Mouse (Mus musculus) MEL (cell line): ENCODE data around the gene 1110057P08Rik. TPM values are rescaled to one million over a fixed set of nuclear protein-coding genes. Genes with fewer than 3 reads are reported as not detected.
"Not testable (repeated sequence)": the region's sequence is repeated elsewhere in the genome, so short reads cannot be mapped to it uniquely, and the experiment has no call there.

Experiments
- DNase-seq: peaks from one replicate; pipeline ENCODE4 v3.0.0; 2011; ENCODE audit warnings: low read depth, low spot score
- H3K27ac ChIP-seq: 2 replicates; pipeline ENCODE4 v1.5.1; 2012; ENCODE audit warnings: low read depth, mild to moderate bottlenecking, control low read depth, low read length, moderate library complexity; ENCODE audit not compliant: control insufficient read depth
- H3K27me3 ChIP-seq, 2 experiments: fragments of 150-350 bp in 1 of 2; sonication (generic) in 1 of 2; 2 replicates each; pipeline ENCODE4 v1.6.1; 2012; ENCODE audit warnings: low read length in 2 of 2, mild to moderate bottlenecking in 2 of 2, improper control_type of control experiment in 1 of 2, moderate library complexity in 1 of 2; ENCODE audit not compliant: insufficient read depth in 2 of 2, control insufficient read depth in 1 of 2
- H3K36me3 ChIP-seq, 2 experiments: 2 replicates each; pipeline ENCODE4 v1.6.1; 2012 to 2014; ENCODE audit warnings: low read length in 2 of 2, improper control_type of control experiment in 1 of 2, inconsistent platforms in 1 of 2, mild to moderate bottlenecking in 1 of 2; ENCODE audit not compliant: insufficient read depth in 2 of 2, control insufficient read depth in 1 of 2
- H3K4me1 ChIP-seq, 2 experiments: fragments of 150-350 bp in 1 of 2; sonication (generic) in 1 of 2; 2 replicates each; pipeline ENCODE4 v1.6.1; 2012; ENCODE audit warnings: low read length in 2 of 2, improper control_type of control experiment in 1 of 2, mild to moderate bottlenecking in 1 of 2; ENCODE audit not compliant: insufficient read depth in 2 of 2, control insufficient read depth in 1 of 2
- H3K4me3 ChIP-seq, 2 experiments: fragments of 150-350 bp in 1 of 2; sonication (generic) in 1 of 2; 2 replicates each; pipeline ENCODE4 v1.5.1; 2012; ENCODE audit warnings: low read depth in 2 of 2, low read length in 2 of 2, mild to moderate bottlenecking in 2 of 2, moderate library complexity in 2 of 2, control low read depth in 1 of 2, improper control_type of control experiment in 1 of 2; ENCODE audit not compliant: control insufficient read depth in 1 of 2, insufficient read depth in 1 of 2
- H3K79me2 ChIP-seq: 2 replicates; pipeline ENCODE4 v1.6.1; 2012; ENCODE audit warnings: mild to moderate bottlenecking, low read length, moderate library complexity; ENCODE audit not compliant: control insufficient read depth, poor library complexity, insufficient read depth
- H3K9ac ChIP-seq: 2 replicates; pipeline ENCODE4 v1.6.1; 2012; ENCODE audit warnings: low read depth, mild to moderate bottlenecking, control low read depth, low read length, moderate library complexity; ENCODE audit not compliant: control insufficient read depth, poor library complexity, severe bottlenecking
- H3K9me3 ChIP-seq: fragments of 150-350 bp; sonication (generic); replicated peaks from 2 replicates; pipeline ENCODE4 v1.6.1; 2012; ENCODE audit warnings: mild to moderate bottlenecking, low read length, improper control_type of control experiment, moderate library complexity; ENCODE audit not compliant: insufficient read depth
- CHD2 ChIP-seq: IDR thresholded peaks from 2 replicates; pipeline ENCODE4 v1.6.1; 2011; ENCODE audit warnings: low read length, improper control_type of control experiment
- CTCF ChIP-seq, 3 experiments: IDR thresholded peaks in 2 of 3; conservative IDR thresholded peaks in 1 of 3; 2 replicates each; pipeline ENCODE4 v1.5.1; 2011 to 2012; ENCODE audit warnings: low read length in 3 of 3, low read depth in 2 of 3, mild to moderate bottlenecking in 2 of 3, improper control_type of control experiment in 1 of 3, inconsistent platforms in 1 of 3, mixed read lengths in 1 of 3, moderate library complexity in 1 of 3; ENCODE audit not compliant: control insufficient read depth in 1 of 3, insufficient read depth in 1 of 3, poor library complexity in 1 of 3, severe bottlenecking in 1 of 3
- EP300 ChIP-seq, 2 experiments: IDR thresholded peaks; 2 replicates each; pipeline ENCODE4 v1.6.1; 2011; ENCODE audit warnings: improper control_type of control experiment in 2 of 2, low read length in 2 of 2, low read depth in 1 of 2, mild to moderate bottlenecking in 1 of 2
- ETS1 ChIP-seq: IDR thresholded peaks from 2 replicates; pipeline ENCODE4 v1.6.1; 2012; ENCODE audit warnings: low read depth, mild to moderate bottlenecking, inconsistent platforms, low read length, improper control_type of control experiment, moderate library complexity
- GATA1 ChIP-seq: IDR thresholded peaks from 2 replicates; pipeline ENCODE4 v1.6.1; 2011; ENCODE audit warnings: low read depth, low read length, improper control_type of control experiment
- KAT2A ChIP-seq: conservative IDR thresholded peaks from 2 replicates; pipeline ENCODE4 v1.6.1; 2012; ENCODE audit warnings: low read depth, low read length, improper control_type of control experiment, inconsistent platforms
- MAX ChIP-seq: IDR thresholded peaks from 2 replicates; pipeline ENCODE4 v1.6.1; 2011; ENCODE audit warnings: low read length, improper control_type of control experiment
- MYB ChIP-seq: IDR thresholded peaks from 2 replicates; pipeline ENCODE4 v1.6.1; 2011; ENCODE audit warnings: mild to moderate bottlenecking, low read depth, low read length, improper control_type of control experiment
- NELFE ChIP-seq: IDR thresholded peaks from 2 replicates; pipeline ENCODE4 v1.6.1; 2011; ENCODE audit warnings: low read depth, low read length, improper control_type of control experiment
- NRF1 ChIP-seq: IDR thresholded peaks from 2 replicates; pipeline ENCODE4 v1.6.1; 2014; ENCODE audit warnings: low read depth, mild to moderate bottlenecking, inconsistent platforms, low read length, improper control_type of control experiment, moderate library complexity; ENCODE audit not compliant: poor library complexity, insufficient read depth, severe bottlenecking
- POLR2A ChIP-seq, 2 experiments: IDR thresholded peaks; 2 replicates each; pipeline ENCODE4 v1.6.1; 2011 to 2012; ENCODE audit warnings: low read length in 2 of 2, mild to moderate bottlenecking in 2 of 2, control low read depth in 1 of 2, improper control_type of control experiment in 1 of 2, low read depth in 1 of 2, moderate library complexity in 1 of 2; ENCODE audit not compliant: control insufficient read depth in 1 of 2, insufficient read depth in 1 of 2, poor library complexity in 1 of 2
- RAD21 ChIP-seq: IDR thresholded peaks from 2 replicates; pipeline ENCODE4 v1.6.1; 2011; ENCODE audit warnings: mild to moderate bottlenecking, low read depth, low read length, improper control_type of control experiment
- RCOR1 ChIP-seq: IDR thresholded peaks from 2 replicates; pipeline ENCODE4 v1.6.1; 2012; ENCODE audit warnings: low read depth, mild to moderate bottlenecking, inconsistent platforms, low read length, improper control_type of control experiment
- TBP ChIP-seq: IDR thresholded peaks from 2 replicates; pipeline ENCODE4 v1.8.0; 2011; ENCODE audit warnings: low read depth, low read length, improper control_type of control experiment
- TCF12 ChIP-seq: IDR thresholded peaks from 2 replicates; pipeline ENCODE4 v1.6.1; 2014; ENCODE audit warnings: low read depth, mild to moderate bottlenecking, inconsistent platforms, low read length, improper control_type of control experiment, moderate library complexity
- USF2 ChIP-seq, 2 experiments: IDR thresholded peaks; 2 replicates each; pipeline ENCODE4 v1.6.1; 2011 to 2012; ENCODE audit warnings: improper control_type of control experiment in 2 of 2, low read length in 2 of 2, borderline replicate concordance in 1 of 2, inconsistent platforms in 1 of 2, low read depth in 1 of 2, mild to moderate bottlenecking in 1 of 2; ENCODE audit not compliant: insufficient read depth in 1 of 2
- ZMIZ1 ChIP-seq: IDR thresholded peaks from 2 replicates; pipeline ENCODE4 v1.6.1; 2012; ENCODE audit warnings: low read depth, mild to moderate bottlenecking, inconsistent platforms, low read length, improper control_type of control experiment, moderate library complexity
- ZNF384 ChIP-seq: IDR thresholded peaks from 2 replicates; pipeline ENCODE4 v1.6.1; 2012; ENCODE audit warnings: low read depth, mild to moderate bottlenecking, inconsistent platforms, low read length, improper control_type of control experiment
- polyA plus RNA-seq, 2 experiments: library from polyadenylated mRNA; stranded (reverse) in 1 of 2; unstranded in 1 of 2; fragments of >175 nt in 1 of 2; fragments of >200 nt in 1 of 2; gene quantifications; 2 replicates each; pipeline versions ENCODE4 v1.2.1 to v1.2.4; 2012; ENCODE audit warnings: low replicate concordance in 2 of 2, low read depth in 1 of 2; ENCODE audit not compliant: insufficient read length in 2 of 2, insufficient read depth in 1 of 2, missing spikeins in 1 of 2
- total RNA-seq: library from RNA; depleted of rRNA; stranded (reverse); fragments of 300-350 nt; gene quantifications from 2 replicates; pipeline ENCODE4 v1.2.3, GENCODE M21; 2012

1110057P08Rik gene
- total and polyA plus RNA-seq, 3 experiments, result not detected

- H3K4me3 ChIP-seq, result no peak within 1 kb of the TSS
- H3K79me2 ChIP-seq, result no peaks in the 10 kb centered on the region
- H3K9ac ChIP-seq, result no peak within 1 kb of the TSS
- no peaks in the 10 kb centered on the region for H3K9me3 ChIP-seq
- H3K27me3 ChIP-seq, result no peaks in the 10 kb centered on the region
- DNase-seq, result no peak
- H3K27ac ChIP-seq, result no peak within 1 kb of the TSS
- no peaks in the 10 kb centered on the region for H3K36me3 ChIP-seq
- no peaks in the 10 kb centered on the region for H3K4me1 ChIP-seq
- TF ChIP-seq USF2 (IDR thresholded peaks at IDR 0.05; ENCODE audit: borderline replicate concordance in 1 of 2, insufficient read depth in 1 of 2, low read depth in 1 of 2, low read length in 2 of 2) (no peak), MYB (no peak), TBP (no peak), EP300 (IDR thresholded peaks at IDR 0.05; ENCODE audit: low read depth in 1 of 2, low read length in 2 of 2) (no peak), ZMIZ1 (no peak), TCF12 (no peak), ETS1 (no peak), CTCF (IDR thresholded peaks at IDR 0.05 in 2 of 3, conservative IDR thresholded peaks at IDR 0.05 in 1 of 3; ENCODE audit: control insufficient read depth in 1 of 3, insufficient read depth in 1 of 3, low read depth in 2 of 3, low read length in 3 of 3, poor library complexity in 1 of 3, severe bottlenecking in 1 of 3) (no peak)
Observed at GRCm38 (mm10) chr16:89150786-89151185, 23.7 kb upstream of the 1110057P08Rik start, which contains the start of gene Gm10061. TSS of gene Gm10061 (plus strand) at chr16:89151086.

- no peak within 1 kb of the TSS for H3K27ac ChIP-seq
- no peaks in the 10 kb centered on the region for H3K27me3 ChIP-seq
- no peak within 1 kb of the TSS for H3K9ac ChIP-seq
- no peak within 1 kb of the TSS for H3K4me3 ChIP-seq
- no peaks in the 10 kb centered on the region for H3K9me3 ChIP-seq
- H3K4me1 ChIP-seq, result no peaks in the 10 kb centered on the region
- no peaks in the 10 kb centered on the region for H3K36me3 ChIP-seq
- DNase-seq, result no peak
- H3K79me2 ChIP-seq, result no peaks in the 10 kb centered on the region
- TF ChIP-seq TCF12 (no peak), NELFE (no peak), POLR2A (IDR thresholded peaks at IDR 0.05; ENCODE audit: control insufficient read depth in 1 of 2, insufficient read depth in 1 of 2, low read depth in 1 of 2, low read length in 2 of 2, poor library complexity in 1 of 2) (no peak), RCOR1 (no peak), EP300 (IDR thresholded peaks at IDR 0.05; ENCODE audit: low read depth in 1 of 2, low read length in 2 of 2) (no peak), RAD21 (no peak), GATA1 (no peak), TBP (no peak), MYB (no peak), KAT2A (no peak), MAX (no peak), NRF1 (no peak), ZNF384 (no peak), CHD2 (no peak)
Observed at GRCm38 (mm10) chr16:89157652-89158051, 16.9 kb upstream of the 1110057P08Rik start, which contains the start of gene Gm9789. TSS of gene Gm9789 (plus strand) at chr16:89157952.

- DNase-seq, H3K9ac ChIP-seq: not testable (repeated sequence)
Observed at GRCm38 (mm10) chr16:89169190-89169589, 5.3 kb upstream of the 1110057P08Rik start, which contains the start of gene Gm7735. TSS of gene Gm7735 (plus strand) at chr16:89169490.

More at GRCm38 (mm10) chr16:89169190-89169589, 5.3 kb upstream of the 1110057P08Rik start, which contains the start of gene Gm7735:
- not testable (repeated sequence) for H3K36me3 ChIP-seq, H3K27me3 ChIP-seq, H3K9me3 ChIP-seq, H3K4me3 ChIP-seq, H3K27ac ChIP-seq, H3K79me2 ChIP-seq, H3K4me1 ChIP-seq
